Mouse (Mus musculus) layer of hippocampus, adult 18-20 months (tissue): Measurements from ENCODE around the gene Tmem240. TPM values are rescaled to one million over a fixed set of nuclear protein-coding genes. Genes with fewer than 3 reads are reported as not detected.
A peak's percentile ranks its signal among the peaks of the same experiment; 100 is the strongest.
"Not testable (repeated sequence)": the region's sequence is repeated elsewhere in the genome, so short reads cannot be mapped to it uniquely, and the experiment has no call there.

Source experiments
- DNase-seq, 2 experiments: peaks; one replicate each; pipeline ENCODE4 v3.0.0; 2022; ENCODE audit warnings: low spot score in 2 of 2
- long read RNA-seq: library from polyadenylated mRNA; stranded (forward); transcript quantifications from one replicate; pipeline ENCODE4 v2.0.0, GENCODE M21; 2021
- total RNA-seq, 2 experiments: library from RNA; stranded (reverse); gene quantifications; 2 replicates each; pipeline ENCODE4 v1.2.3; 2021

Gene Tmem240
- total RNA-seq = 10 to 100 TPM; 35.8 to 39.5 TPM
- long read RNA-seq, full-length matches to known transcripts = 7 of 10 reads
- long read RNA-seq, partial matches to known transcripts = 1 of 10 reads
- long read RNA-seq, other reads (novel, unspliced or antisense) = 2 of 10 reads

GRCm38 (mm10) chr4:155734350-155734941 lies at the start of gene Tmem240:
Tmem240 (plus strand) TSS chr4:155734800.
- DNase-seq = peak; percentile 90

DNA sequence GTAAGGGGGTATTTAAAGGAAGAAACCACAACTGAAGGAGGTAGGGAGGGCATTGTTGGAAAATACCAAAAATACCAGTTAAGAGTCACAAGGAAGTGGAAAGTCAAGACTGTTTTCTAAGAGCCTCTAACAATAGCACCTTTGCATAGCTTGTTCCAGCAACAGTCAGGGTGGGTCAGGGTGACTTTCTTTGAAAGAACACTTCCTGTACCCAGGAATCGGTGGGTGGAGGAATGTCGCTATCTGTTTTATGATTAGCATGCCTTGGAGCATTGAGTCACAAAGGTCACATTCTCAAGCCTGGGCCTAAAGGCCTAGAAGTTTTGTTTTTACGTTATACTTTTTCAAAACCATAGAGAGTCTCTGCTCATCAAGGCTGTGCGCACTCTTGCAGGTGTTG lies 46.8 kb upstream of the Tmem240 start:
- DNase-seq = not testable (repeated sequence)

- peak; percentile 67 to 74 for DNase-seq
Observed at GRCm38 (mm10) chr4:155690571-155691375, 43.8 kb upstream of the Tmem240 start.

DNA sequence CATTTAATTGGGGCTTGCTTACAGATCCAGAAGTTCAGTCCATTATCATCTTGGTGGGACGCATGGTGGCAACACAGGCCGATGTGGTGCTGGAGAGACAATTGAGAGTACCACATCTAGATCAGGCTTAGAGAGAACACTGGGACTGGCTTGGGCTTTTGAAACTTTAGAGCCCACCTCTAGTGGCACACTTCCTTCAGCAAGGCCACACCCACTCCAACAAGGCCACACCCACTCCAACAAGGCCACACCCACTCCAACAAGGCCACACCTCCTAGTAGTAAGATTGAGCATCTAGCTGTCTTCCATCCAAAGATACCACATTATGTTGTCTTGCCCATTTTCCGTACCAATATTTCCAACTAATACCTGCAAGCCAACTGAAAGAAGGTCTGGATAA lies 42.2 kb upstream of the Tmem240 start:
- no peak for DNase-seq

GRCm38 (mm10) chr4:155694111-155694481 lies 40.5 kb upstream of the Tmem240 start, which contains the start of gene Fndc10:
Fndc10 (plus strand) TSS chr4:155694342.
- DNase-seq = peak; percentile 72 to 73

DNA sequence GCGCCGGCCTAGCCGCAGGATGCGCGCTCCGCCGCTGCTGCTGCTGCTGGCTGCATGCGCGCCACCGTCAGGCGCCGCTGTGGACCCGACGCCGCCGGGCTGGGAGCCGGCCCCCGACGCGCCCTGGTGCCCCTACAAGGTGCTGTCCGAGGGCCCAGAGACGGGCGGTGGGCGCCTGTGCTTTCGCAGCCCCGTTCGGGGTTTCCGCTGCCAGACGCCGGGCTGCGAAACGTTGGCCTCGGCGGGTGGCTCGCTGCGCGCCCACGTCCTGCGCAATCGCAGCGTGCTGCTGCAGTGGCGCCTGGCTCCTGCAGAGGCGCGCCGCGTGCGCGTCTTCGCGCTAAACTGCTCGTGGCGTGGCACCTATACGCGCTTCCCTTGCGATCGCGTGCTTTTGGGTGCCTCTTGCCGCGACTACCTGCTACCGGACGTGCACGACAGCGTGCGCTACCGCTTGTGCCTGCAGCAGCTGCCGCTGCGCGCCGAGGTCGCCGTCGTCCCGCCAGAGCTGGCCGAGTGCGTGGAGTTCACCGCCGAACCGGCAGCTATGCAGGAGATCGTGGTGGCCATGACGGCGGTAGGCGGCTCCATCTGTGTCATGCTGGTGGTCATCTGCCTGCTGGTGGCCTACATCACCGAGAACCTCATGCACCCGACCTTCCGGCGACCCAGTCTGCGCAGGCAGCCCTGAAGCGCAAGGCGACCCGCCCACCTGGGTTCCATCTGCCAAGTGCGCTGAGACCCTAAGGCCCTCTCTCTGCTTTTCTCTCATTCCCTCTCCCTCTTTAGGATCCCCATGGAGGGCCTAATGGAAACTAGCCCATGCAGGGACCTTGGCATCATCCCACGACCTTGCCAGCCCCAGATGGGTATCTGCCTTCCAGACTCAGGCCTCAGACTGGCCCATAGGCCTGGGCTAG lies 39.9 kb upstream of the Tmem240 start:
- DNase-seq = peak; percentile 81 to 83

DNA sequence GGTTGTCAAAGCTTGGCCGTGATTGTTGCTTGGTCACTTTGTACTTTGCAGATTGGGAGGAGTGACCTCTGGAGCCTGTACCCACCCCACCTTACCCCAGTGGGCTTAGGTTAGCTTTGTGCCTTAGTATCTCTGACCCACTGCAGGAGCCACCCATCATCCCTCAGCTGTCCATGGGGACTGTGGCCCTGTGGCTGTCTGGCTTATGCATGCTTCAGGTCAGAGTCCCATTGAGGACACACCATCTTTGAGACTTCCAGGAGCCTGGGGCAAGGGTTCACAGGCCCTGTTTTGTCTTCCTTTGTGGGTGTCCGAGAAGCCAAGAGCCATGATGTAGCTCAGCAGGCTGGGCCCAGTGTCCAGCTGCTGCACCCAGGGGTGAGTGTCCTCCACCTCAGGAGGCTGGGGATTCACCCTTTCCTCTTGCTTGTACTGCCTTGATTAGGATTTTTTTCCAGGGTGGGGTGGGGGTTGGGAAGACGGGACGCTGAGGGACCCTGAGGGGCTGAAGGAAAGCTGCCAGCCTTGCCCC lies 39.0 kb upstream of the Tmem240 start:
- DNase-seq = no peak

- no peak for DNase-seq
Observed at GRCm38 (mm10) chr4:155696261-155697255, 38.0 kb upstream of the Tmem240 start.

- DNase-seq = no peak
Observed at GRCm38 (mm10) chr4:155700425-155700824, 34.2 kb upstream of the Tmem240 start.

GRCm38 (mm10) chr4:155703425-155703929 lies 31.1 kb upstream of the Tmem240 start:
- DNase-seq = no peak

- peak; percentile 92 to 97 for DNase-seq
Observed at GRCm38 (mm10) chr4:155704721-155705591, 29.6 kb upstream of the Tmem240 start, which contains the start of gene Ssu72. Ssu72 (plus strand) TSS chr4:155704800.

- DNase-seq = no peak
Observed at GRCm38 (mm10) chr4:155705592-155705929, 29.0 kb upstream of the Tmem240 start.

GRCm38 (mm10) chr4:155708582-155708981 lies 26.0 kb upstream of the Tmem240 start:
- DNase-seq = no peak

GRCm38 (mm10) chr4:155708988-155709387 lies 25.6 kb upstream of the Tmem240 start:
- peak in 1 of 2 experiments; percentile 42 for DNase-seq

DNA sequence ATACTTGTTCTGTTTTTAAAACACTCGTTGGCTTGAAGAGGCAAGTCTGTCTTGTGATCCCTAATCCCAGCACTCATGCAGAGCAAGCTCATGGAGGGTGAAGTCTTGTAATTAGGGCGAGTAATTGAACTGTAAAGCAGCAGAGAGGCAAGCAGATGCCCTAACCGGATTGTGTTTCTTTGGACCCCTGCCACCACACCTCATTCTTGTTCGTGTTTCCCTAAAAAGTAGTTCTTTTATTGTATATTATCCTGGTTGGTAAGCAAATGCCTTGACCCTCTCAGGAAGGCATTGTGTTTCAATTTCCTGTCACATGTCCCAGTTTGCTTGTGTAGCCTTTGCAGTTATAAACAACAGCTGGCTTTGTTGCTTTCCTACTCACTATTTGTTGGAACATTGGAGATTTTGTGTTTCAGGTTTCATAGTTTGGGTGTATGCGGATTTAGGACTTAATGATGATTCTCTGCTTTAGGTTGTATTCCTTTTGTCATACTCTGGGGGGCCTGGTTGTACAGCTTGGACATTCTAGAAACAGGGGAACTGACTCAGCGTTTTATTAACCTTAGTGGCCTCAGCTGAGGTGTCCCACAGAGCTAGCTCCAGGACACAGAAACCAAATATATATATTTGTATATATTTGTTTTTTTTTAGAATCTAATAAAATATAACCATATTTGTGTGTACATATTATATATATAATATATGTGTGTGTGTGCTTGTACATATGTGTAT lies 23.9 kb upstream of the Tmem240 start:
- DNase-seq = peak in 1 of 2 experiments; percentile 44

- peak in 1 of 2 experiments; percentile 34 for DNase-seq
Observed at GRCm38 (mm10) chr4:155721668-155722083, 12.9 kb upstream of the Tmem240 start.

GRCm38 (mm10) chr4:155727993-155728392 lies 6.6 kb upstream of the Tmem240 start:
- no peak for DNase-seq

- no peak for DNase-seq
Observed at GRCm38 (mm10) chr4:155733267-155733666, 1.3 kb upstream of the Tmem240 start.
